Mouse (Mus musculus) left cerebral cortex, postnatal 10 days (tissue): ENCODE results near the gene Imp3. TPM values are rescaled to one million over a fixed set of nuclear protein-coding genes. Genes with fewer than 3 reads are reported as not detected.
A peak's percentile ranks its signal among the peaks of the same experiment; 100 is the strongest.

Experiments
- DNase-seq, 2 experiments: peaks; one replicate each; pipeline ENCODE4 v3.0.0; 2021 to 2022; ENCODE audit warnings: low spot score in 2 of 2, mixed read lengths in 1 of 2; ENCODE audit errors: extremely low spot score in 1 of 2
- intact Hi-C: fragments of 180-260 bp; cut with DNase I; formaldehyde crosslinking; loops from one replicate; pipeline ENCODE4 v1.15.1; 2025
- total RNA-seq, 2 experiments: library from RNA; stranded (reverse); gene quantifications; 2 replicates each; pipeline ENCODE4 v1.2.3; 2021

The Imp3 gene
- total RNA-seq, 2 experiments from 2014 or later, result 49.0 to 55.8 TPM

DNA sequence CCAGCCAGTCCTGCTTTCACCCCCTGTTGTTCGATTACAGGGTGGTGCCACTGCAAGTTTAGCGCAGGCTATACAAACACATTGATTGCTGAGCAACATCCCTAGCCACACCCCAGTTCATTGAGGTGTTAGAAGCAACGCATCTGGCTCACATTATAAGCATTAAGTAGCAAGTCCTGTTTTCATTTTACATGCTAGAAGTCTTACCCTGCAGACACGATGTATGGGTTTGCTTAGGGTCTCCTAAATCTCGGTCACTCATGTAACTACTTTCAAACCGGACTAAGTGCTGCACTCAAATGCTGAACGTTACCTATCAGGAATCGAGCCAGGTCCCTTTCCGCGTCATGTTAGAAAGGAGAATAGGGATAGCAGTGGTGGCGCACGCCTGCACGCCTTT is 12.5 kb downstream of the Imp3 start:
- intact Hi-C loops, result loop anchor here (5.0 to 10.0 kb wide), 2 partner anchors 45 to 183 kb away; partner anchors contain the start of genes Man2c1 and Ptpn9
- DNase-seq, result no peak

- intact Hi-C loops, result no loop called here
- DNase-seq, result peak; percentile 94 to 98
Observed at GRCm38 (mm10) chr9:56950414-56951400, 13.4 kb downstream of the Imp3 start, which contains the start of gene Snupn. Gene Snupn, plus strand, starts transcription at chr9:56950878.

GRCm38 (mm10) chr9:56953562-56953961 is 16.3 kb downstream of the Imp3 start:
- no peak for DNase-seq
- intact Hi-C loops, result no loop called here

- intact Hi-C loops, result no loop called here
- DNase-seq, result no peak
Observed at GRCm38 (mm10) chr9:56956966-56957675, 19.8 kb downstream of the Imp3 start.

- no peak for DNase-seq
- intact Hi-C loops, result no loop called here
Observed at GRCm38 (mm10) chr9:56958689-56959088, 21.4 kb downstream of the Imp3 start.

DNA sequence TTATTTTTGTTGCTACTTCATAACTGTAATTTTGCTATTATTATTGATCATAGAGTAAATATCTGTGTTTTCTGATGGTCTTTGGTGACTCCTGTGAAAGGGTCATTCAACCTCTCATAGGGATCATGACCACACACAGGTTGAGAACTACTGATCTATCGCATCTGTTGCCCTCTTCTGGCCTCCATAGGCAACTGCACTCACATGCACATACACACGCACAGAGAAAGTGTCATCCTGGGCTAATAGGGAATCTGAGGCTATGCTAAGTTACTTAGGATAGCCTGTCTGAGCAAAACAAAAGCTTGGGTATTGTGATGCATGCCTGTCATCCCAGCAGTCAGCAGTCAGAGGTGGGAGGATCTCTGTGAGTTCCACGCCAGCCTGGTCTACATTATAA is 24.3 kb downstream of the Imp3 start:
- DNase-seq, result no peak
- intact Hi-C loops, result no loop called here

- intact Hi-C loops, result no loop called here
- DNase-seq, result no peak
Observed at GRCm38 (mm10) chr9:56970158-56970557, 32.9 kb downstream of the Imp3 start.

DNA sequence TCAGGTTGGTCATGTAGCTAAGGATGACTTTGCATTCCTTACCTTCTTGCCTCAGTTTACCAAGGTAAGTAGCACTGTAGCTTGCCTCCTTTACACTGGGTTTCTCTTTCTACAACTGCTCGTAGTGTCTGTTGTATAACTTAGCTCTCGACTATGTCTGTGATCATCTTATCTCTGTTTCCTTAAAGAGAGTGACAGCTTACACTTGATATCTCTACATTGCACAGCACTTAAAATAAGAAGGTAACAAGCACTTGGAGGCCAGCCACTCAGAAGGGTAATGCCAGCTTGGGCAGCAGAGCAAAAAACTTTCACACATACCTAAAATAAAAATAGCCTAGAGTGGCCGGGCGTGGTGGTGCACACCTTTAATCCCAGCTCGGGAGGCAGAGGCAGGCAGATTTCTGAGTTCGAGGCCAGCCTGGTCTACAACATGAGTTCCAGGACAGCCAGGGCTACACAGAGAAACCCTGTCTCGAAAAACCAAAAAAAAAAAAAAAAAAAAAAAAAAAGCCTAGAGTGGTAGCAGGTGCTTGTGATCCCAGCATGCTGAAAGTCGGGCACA is 36.8 kb downstream of the Imp3 start:
- no peak for DNase-seq
- intact Hi-C loops, result no loop called here

GRCm38 (mm10) chr9:56975199-56975598 is 37.9 kb downstream of the Imp3 start:
- no peak for DNase-seq
- intact Hi-C loops, result no loop called here

DNA sequence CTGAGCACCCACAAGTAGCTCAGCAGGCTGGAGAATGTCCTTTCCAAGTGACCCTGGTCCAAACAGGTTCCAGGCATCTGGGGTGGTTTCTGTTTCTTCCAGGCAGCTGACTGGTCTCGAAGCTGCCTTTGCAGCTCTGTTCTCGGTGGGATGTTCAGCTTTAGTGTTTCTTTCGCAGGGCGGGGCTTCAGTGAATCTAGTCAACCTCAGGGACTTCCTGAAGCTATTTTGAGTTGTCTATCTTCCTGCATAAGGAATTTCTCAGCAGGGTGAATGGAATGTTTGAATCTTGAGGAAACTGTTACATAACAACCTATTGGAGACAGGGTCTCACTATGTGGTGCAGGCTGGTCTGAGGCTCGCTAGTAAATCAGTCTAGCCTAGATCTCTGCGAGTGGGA is 42.9 kb downstream of the Imp3 start:
- intact Hi-C loops, result no loop called here
- no peak for DNase-seq

- no peak for DNase-seq
- intact Hi-C loops, result no loop called here
Observed at GRCm38 (mm10) chr9:56981502-56981901, 44.2 kb downstream of the Imp3 start.

Other genes starting within 250 kb of the Imp3 start
- 100 to 1,000 TPM; 368 to 379 TPM for gene Lingo1, start 141.0 kb upstream of the Imp3 start, total RNA-seq
- not detected for gene Odf3l1, start 72.8 kb upstream of the Imp3 start, total RNA-seq
- 10 to 100 TPM; 21.2 to 28.0 TPM for gene Cspg4, start 72.4 kb upstream of the Imp3 start, total RNA-seq
- 1 to 10 TPM; 3.4 to 4.1 TPM for gene Snx33, start 9.1 kb upstream of the Imp3 start, total RNA-seq
- 10 to 100 TPM; 16.3 to 17.3 TPM for gene Snupn, start 13.4 kb downstream of the Imp3 start, total RNA-seq
- 10 to 100 TPM; 27.1 to 28.5 TPM for gene Ptpn9, start 57.4 kb downstream of the Imp3 start, total RNA-seq
- gene Sin3a, start 134.6 kb downstream of the Imp3 start, total RNA-seq, result 10 to 100 TPM; 29.5 to 34.8 TPM
- gene Man2c1, start 193.2 kb downstream of the Imp3 start, total RNA-seq, result 100 to 1,000 TPM; 140 to 148 TPM
- gene Neil1, start 210.8 kb downstream of the Imp3 start, total RNA-seq, result 1 to 10 TPM; 7.6 to 8.0 TPM
- gene Commd4, start 220.9 kb downstream of the Imp3 start, total RNA-seq, result 10 to 100 TPM; 81.8 to 90.4 TPM